Mouse (Mus musculus) adrenal gland, postnatal 25 days (tissue): ENCODE measurements around the gene Scrn3. TPM values are rescaled to one million over a fixed set of nuclear protein-coding genes. Genes with fewer than 3 reads are reported as not detected.

Experiments used
- DNase-seq: peaks from one replicate; pipeline ENCODE4 v3.0.0; 2021; ENCODE audit warnings: mixed read lengths
- total RNA-seq: library from RNA; stranded (reverse); gene quantifications from 2 replicates; pipeline ENCODE4 v1.2.3, GENCODE M21; 2021

Gene Scrn3
- total RNA-seq, 1 experiment from 2014 or later, result 29.1 TPM

DNA sequence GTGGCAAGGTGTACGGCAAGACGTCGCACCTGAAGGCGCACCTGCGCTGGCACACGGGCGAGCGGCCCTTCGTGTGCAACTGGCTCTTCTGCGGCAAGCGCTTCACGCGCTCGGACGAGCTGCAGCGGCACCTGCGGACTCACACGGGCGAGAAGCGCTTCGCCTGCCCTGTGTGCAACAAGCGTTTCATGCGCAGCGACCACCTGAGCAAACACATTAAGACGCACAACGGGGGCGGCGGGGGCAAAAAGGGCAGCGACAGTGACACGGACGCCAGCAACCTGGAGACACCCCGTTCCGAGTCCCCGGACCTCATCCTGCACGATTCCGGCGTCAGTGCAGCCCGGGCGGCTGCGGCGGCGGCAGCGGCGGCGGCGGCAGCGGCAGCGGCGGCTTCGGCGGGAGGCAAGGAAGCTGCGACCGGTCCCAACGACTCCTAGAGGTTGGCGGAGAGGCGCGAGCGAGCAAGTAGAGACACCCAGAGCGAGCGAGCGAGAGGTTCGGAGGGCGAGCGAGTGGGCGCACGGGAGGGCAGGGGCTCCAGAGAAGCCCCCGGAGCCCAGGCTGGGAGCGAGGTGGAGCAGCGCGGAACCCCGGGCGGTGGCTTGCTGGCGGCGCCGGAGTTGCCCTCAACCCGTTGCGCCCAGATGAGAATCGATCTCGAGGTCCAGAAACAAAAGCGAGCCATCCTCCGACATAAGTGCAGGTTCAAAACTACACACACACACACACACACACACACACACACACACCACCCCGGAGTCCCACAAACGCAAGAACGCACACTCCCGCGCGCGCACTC, 38.1 kb upstream of the Scrn3 start:
- peak; percentile 38 for DNase-seq

DNA sequence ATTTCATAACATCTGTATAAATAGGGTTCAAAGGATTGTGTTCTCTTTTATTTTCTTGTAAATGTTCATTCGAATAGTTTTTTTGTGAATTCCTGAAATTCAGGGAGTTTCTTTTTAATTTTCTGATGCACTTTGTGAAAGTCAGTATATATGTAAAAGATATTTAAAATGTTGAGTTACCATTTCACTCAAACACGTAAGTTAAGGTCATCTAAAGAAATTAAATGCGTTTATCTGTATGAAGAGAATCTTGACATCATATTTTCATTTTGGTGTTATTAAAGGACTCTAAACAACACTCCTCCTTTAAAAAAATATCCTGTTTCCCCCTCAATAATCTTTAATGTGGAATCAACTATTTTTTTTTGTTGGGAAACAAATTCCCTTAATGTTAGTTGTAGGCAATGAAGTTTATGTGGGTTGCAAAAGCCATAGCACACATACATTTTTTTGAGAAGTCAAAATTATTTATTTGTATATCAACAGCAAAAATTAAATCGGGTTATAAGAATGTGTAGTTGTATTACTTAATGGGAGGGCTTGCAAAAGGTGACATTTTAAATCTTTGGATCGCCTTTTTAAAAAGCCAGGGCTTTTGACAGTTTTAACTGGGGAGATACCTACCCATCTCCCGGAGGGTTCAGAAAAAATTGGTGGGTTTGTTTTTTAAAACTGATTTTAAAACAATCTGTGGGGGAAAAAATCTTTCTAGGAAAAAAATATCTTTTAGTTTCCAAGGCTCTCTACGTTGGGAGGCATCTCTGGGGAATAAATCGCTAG, 37.0 kb upstream of the Scrn3 start:
- no peak for DNase-seq

DNA sequence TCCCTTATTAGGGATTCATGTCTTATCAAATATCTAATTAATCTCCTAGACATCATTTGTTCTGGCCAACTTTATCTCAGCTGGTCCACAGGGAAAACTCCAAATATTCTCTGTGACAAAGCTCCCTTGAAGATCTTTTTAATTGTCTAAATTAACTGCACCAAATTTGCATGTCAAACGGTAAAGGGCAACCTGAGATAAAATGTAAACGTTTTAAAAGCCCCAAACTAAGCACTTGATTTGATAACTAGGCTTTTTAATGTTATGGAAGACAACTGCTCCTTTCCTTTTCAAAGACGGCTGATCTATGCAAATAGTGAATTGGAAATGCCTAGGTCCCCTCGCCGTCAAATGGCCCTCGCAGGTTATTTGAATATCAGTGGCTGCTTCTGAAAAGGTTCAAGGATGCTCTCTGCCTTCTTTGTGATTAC, 36.2 kb upstream of the Scrn3 start:
- no peak for DNase-seq

DNA sequence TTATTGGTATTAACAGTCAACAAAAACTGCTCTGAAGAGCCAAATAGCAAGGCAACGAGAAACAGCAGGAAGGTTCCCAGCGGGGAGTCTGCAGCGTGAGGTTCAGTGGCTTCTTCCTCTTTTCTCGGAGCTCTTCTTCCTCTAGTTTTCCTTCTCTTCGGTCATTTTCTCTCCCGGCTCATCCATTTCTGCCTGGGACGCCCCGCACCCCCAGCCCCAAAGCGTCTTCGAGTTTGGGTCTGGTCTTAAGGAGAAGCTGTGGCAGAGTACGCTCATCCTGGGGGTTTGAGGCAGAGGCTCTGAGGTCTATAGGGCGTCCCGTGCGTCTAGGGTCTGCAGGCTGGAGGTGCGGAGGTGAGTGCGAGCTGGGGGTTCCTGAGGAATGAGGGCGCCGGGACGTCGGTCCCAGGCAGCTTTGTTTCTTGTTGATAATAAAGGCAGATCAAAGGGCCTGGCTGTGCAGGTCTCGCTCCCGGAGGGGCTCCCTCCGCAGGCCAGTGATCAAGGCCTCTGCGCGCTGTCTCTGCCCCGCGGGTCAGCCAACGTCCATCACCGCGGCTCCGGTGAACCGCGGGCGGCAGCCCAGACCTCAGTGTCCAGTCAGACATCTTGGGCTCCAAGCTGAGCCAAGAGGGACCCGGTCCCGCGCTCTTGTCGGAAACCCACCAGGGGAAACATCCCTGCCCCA, 35.2 kb upstream of the Scrn3 start:
- no peak for DNase-seq

DNA sequence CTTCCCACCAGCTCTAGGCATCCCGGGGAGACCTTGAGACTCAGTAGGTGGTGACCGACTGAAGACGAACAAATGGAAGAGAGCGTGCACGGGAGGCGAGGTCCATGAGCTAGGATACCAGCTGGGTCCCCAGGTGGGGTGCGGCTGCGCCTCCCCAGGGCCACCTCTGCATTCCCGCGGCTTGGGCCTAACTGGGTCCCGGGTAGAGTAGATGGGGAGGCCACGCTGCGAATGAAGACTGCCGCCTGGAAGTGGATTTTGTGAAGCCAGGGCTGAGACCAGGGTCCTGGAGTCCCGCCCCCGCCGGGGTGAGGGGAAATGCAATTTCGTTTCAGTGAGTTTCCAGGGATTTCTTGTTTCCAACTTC, 34.7 kb upstream of the Scrn3 start:
- DNase-seq, result no peak

DNA sequence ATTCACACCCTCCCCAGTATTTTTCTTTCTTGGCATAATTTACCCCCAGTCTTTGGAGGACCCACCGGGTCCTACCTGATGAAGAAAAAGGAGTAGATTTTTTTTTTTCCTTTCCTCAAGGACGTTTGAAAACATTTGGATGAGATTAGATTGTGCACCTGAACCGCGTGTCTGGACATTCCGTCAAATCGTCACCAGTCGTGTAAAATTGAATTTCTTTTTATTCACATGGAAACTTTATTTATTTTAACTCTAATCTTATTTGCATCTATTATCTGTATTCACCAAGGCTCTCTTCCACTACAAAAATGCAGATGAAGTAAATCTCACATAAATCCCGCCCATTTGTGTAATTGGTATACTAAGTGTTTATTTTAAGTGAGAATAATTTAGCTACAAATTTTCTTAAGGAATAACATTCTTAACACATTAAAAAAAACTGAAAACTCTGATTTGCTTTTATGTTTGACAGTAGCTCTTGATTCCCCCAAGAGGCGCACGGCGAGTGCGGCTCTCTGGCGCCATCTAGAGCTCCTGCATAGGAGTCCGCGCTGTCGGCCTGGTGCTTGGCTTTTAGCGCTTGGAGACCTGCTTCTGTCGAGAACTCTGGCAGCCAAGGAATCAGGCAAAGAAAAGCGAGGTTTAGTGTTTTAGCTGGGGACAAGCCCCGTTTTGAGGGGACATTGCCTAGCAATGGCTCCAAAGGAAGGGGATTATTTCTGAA, 34.1 kb upstream of the Scrn3 start:
- peak; percentile 89 for DNase-seq

DNA sequence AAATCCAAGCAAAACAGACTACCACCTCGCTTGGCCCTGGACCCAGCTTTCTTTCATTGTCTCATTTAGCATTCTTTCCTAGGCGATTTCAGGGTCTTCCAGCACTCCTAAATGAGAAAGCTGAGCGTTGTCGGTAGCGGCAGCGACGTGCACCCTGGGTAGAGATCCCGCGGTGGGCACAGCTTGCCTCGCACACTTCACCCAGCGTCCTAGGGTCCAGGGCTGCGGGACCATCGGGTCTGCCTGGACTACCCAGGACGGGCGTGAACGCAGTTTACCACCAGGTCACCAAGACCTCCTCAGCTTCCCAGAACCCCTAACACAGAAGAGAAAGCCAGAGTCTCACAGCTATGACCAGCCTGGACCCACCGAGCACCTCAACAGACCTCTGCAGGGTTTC, 33.5 kb upstream of the Scrn3 start:
- DNase-seq, result no peak

GRCm38 (mm10) chr2:73279271-73280038, 32.9 kb upstream of the Scrn3 start:
- DNase-seq, result no peak

DNA sequence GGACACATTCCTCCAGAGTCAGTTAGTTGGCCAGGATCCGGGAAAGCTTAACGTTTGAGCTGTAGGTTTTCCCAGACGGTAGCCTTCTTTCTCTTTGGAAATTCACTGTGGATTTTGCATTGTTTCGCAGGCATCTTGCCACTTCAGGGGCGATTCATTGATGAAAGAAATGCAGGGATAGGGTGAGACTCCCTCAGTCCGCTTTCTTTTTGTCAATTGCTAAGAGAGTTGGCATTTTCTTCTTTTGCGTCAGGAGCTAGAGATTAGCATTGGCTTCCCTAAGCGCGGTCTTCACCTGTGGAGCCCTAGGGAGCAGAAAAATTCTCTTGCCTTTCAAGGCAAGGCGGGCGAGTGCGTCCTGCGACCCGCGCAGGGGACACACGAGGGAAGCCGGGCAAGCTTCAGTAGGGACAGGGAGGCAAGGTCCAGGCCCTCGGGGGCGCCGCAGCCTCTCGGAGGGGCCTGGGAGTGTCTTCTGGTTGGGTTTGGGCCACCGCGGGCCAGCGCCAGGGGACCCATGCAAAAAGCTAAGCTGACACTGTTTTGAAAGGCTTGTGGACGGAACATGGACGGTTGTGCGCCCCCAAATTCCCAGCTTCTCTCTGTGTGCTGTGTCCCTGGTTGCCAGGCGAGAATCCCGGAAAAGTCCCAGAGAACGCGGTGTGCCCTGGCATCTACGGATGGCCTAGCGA, 31.9 kb upstream of the Scrn3 start:
- DNase-seq, result no peak

GRCm38 (mm10) chr2:73281048-73281661, 31.2 kb upstream of the Scrn3 start:
- no peak for DNase-seq

DNA sequence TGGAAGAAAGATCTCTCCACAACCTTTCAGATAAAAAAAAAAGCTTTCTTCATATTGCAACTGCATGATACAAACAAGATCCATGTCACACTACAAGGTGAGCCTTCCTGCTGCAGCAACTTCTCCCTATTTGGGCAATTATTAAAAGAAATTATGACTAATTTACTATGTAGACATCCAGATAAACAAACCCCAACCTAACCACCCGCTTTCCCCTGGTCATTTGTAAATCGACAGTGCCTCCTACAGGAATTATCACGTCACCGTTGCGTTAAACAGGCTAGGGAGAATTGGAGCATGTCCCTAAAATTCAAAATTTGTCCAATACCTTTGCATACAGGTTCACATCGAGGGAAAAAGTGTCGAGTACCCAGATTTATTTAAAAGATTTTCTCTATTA, 30.7 kb upstream of the Scrn3 start:
- no peak for DNase-seq

DNA sequence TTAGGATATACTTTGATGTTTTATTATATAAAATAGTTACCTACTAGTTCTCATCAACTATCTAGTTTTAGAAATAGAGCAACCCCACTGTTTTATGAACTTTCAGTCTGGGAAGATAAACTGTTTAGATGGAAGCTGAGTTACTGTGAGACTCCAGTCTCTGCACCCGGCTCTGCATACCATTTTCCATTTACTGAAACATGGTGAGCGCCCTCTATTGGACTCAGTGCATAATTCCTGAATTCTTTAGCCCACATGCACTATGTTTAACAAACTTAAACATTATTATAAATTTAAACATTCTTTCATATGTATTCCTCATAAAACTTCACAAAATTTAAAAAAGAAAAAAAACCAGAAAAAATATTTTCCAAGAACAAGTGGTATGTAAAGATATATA, 26.8 kb upstream of the Scrn3 start:
- no peak for DNase-seq

DNA sequence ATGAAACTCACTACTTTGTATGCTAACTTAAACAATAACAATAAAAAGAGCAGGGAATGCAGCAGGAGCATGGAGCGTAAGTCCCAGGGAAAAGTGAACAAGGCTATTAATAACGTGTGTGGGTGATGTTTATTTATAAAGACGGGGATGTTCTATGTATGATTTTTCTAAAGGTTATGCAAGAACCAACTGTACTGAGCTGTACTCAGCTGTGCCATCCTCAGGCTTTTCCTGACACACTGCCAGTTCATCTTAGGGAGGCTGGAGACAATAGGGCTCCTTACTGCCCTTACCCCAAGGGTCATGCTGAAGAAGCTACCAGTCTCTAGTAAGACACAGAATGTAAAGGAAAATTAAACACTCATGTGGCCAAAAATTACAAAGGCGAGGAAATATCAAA, 21.3 kb upstream of the Scrn3 start:
- no peak for DNase-seq

DNA sequence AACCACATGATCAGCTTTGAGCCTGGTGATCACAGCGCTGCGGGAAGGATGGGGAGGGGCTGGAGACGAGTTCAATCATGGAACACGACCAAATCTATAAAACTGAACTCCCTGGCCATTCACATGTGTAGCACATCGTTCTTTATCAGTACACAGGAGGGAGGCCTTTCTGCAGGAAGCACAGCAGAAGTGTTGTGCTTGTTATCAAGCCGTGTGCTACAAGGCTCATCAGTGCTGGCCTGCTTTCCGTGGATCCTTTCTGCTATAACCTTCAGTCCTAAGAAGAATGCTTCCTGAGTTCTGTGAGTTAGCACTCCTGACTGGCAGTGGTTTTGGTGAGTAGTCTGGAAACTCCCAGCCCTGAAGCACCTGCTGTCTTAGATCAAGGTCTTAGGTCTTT, 17.4 kb upstream of the Scrn3 start:
- DNase-seq, result no peak

DNA sequence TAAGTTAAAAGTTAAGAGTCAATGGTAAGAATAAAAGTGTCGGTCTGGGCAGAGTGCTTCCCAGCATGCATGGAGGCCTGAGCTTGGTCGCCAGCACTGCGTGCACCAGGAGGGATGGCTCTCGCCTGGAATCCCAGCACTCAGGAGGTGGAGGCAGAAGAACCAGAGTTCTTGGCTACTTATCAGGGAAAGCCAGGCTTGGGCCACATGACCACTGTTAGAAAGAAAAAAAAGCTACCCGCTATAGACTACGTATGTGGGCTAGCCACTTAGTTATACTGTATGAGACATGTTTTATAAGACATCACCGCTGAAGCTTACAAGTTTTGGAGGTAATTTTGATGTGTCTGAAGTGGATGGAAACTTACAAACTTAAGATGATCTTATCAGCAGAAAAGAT, 14.2 kb upstream of the Scrn3 start:
- DNase-seq, result no peak

GRCm38 (mm10) chr2:73298841-73299240, 13.6 kb upstream of the Scrn3 start:
- no peak for DNase-seq

- DNase-seq, result no peak
These were observed 10.4 kb upstream of the Scrn3 start for GRCm38 (mm10) chr2:73301979-73302378.

DNA sequence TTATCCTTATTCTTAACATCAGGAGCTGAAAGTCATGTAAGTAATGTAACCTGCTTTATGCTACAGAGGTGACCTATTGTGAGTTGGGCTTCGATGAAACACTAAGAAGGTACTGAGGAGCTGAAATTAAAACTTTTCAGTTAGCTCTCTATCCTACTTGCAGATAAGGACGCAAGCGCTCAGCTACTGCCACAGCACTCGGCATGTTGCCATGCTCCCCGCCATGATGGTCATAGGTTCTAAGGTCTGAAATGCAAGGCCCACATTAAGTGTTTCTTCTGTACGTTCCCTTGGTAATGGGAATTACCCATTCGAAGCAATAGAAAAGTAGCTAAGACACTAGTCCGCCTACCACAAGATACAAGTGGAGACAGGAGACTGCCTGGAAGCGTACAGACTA, 9.7 kb upstream of the Scrn3 start:
- no peak for DNase-seq

DNA sequence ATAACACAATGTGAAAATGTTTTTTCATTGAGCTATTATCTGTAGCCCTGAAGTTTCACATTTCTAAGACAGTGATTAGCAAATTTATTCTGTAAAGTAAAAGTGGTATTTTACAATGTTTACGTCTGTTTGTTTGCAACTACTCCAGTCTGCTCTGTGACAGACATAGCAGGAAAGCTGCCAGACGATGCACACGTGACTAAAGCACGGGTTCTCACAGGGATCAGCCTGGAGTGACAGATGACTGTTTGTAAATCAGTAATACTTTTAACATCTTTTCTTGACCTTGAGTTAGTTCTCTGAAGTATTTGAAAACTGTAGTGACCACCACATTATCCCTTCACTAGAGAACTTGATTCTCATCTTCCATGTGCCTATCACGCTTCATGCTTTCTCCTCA, 7.9 kb upstream of the Scrn3 start:
- no peak for DNase-seq

GRCm38 (mm10) chr2:73306006-73306405, 6.4 kb upstream of the Scrn3 start:
- no peak for DNase-seq

- DNase-seq, result peak; percentile 8
These were observed 708 bp downstream of the Scrn3 start for GRCm38 (mm10) chr2:73313117-73313501.
